Mouse (Mus musculus): Measurements from ENCODE around the gene Arl6ip5.
"Not testable (repeated sequence)": the region's sequence is repeated elsewhere in the genome, so short reads cannot be mapped to it uniquely, and the experiment has no call there.

The Arl6ip5 gene

DNA sequence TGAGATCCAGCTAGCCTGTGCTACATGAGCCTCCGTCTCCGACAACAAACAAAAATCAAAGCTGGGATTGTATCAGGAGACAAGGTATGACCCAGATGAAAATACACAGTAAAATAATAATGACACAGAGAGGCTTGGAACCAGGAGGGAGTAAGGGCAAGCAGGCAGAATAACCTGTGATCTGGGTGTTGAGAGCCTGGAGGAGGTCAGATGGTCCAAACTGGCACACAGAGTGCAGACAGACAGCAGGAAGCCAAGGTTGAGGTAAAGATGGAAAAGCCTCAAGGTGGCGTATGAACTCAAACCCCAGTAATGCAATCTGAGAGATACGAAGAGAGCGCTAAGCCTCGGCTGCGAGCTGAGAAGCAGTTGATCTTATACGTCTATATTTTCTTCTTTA lies 14.0 kb downstream of the Arl6ip5 start:
- no peak for DNase-seq

DNA sequence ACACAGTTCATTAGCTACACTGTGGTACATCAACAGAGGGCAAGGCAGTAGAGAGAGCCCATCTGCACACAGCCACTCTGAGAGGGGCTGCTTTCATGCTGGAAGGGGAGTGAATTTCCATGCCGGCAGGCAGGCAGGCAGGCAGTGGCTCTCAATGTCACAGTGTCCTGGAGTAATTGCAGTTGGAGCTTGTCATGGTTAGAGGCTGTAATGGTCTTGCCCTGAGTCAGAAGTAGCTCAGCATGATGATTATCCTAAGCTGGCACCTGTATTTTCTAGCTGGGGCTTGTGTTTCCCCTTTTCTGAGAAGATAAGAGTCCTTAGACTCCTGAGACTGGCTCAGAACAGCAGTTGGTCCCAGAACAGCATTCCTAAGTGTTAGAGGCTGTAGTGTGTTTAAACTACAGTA lies 15.6 kb downstream of the Arl6ip5 start:
- DNase-seq = no peak

DNA sequence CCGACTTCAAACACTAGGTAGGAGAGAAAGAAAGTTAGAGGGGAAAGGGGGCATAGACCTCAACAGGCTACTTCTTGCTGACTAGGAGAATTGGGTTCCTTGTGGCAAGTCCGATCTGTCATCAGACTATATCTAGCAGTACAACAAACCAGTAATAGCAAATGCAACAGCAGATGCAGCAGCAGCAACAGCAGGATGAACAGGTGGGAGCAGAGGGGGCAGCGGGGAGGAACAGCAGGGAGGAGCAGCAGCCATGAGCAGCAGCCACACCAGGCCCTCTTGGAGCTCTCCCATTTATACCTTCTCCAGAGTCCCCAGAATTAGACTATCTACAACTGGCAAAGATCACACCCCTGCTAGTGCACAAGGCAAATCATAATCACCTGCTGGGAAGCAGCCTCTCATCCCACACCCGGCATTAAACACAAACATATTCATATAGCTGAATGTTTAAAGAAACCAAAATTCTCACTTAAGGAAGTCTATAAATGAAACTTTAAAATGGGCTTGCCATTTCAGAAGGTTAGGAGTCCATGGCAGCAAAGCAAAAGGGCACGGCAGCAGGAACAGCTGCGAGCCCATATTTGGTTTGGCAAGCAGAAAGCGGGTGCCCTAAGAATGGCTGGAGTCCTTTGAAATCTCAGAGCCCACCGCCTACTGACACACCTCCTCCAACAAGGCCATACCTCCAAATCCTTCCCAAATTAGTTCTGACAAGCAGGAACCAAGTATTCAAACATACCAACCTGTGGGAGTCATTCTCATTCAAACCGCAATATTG lies 16.8 kb downstream of the Arl6ip5 start:
- DNase-seq = no peak

DNA sequence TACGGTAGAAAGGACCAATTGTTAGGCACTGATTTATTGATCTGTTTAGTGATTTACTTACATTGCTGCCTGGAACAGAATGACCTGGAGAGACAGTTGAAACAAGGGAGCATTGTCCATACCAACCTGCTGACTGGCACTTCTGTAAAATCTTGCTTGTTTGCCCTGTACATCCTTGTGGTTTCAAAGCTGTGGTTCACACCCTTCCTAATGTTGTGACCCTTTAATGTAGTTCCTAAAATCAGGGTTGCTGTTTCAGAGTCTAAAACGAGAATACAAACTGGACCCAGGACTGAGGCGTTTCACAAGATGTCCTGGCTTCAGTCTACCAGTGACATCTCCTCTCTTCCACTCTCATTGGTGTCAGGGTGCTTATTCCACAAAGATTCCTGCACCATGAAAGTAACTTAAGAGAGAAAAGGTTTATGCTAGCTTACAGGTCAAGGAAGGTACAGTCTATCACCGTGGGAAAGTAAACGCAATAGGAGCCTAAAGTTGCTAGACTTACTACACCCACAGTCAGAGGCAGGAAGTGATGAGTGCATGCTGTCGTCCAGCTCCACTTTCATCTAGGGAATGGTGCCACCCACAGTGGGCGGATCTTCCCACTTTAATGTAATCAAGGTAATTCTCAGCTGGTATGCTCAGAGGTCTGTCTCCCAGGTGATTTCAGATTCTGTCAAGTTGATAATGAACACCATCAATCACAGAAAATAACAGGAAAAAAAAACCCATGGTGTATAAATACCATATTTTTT lies 24.6 kb downstream of the Arl6ip5 start:
- no peak for DNase-seq

DNA sequence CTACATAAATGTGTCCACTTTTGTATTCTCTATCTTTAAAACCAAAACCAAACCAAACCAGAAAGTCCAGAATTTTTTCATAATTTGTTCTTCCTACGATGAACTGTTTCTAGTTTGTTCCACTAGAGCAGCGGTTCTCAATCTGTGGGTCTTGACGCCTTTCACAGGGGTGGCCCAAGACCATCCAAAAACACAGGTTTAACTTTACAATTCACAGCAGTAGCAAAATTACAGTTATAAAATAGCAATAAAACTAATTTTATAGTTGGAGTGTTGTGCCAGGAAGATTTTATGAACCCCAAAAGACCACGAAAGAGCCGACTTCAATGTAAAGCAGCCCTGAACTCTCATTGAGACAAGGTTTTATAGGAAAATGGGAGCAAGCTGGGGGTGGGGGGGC lies 25.6 kb downstream of the Arl6ip5 start:
- DNase-seq = no peak

DNA sequence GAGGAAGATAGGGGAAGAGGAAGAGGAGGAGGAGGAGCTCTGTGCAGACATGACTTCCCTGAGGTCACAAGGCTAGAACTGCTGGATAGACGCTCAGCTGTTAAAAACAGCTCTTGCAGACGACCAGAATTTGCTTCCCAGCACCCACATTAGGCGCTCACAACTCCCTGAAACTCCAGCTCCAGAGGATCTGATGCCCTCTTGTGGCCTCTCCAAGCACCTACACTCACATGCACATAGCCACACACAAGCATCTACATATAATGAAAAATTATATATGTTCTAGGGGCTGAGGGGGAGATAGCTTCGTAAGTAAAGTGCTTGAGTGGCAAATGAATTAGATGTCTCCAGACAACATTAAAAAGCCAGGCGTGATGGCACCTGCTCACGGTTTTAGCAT lies 28.9 kb downstream of the Arl6ip5 start:
- DNase-seq = no peak

DNA sequence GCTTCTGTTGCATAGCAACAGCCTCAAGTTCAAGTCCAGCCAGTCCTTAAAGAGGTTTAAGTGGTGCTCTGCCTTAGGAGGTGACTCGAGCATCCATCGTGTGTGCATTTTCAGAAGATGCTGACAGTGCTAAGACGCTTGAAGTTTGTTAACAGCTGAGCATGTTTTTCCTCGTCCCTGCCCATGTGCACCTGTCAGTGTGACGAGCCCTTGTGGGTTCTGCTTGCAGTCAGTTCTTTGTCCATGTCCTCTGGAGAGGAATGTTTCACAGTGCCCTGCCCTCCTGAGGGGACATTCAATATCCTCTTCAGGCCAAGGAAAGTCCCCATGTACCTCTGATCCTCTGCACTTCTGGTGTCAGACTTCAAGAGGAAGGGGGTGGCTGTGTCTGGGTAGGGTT lies 29.6 kb downstream of the Arl6ip5 start:
- no peak for DNase-seq

DNA sequence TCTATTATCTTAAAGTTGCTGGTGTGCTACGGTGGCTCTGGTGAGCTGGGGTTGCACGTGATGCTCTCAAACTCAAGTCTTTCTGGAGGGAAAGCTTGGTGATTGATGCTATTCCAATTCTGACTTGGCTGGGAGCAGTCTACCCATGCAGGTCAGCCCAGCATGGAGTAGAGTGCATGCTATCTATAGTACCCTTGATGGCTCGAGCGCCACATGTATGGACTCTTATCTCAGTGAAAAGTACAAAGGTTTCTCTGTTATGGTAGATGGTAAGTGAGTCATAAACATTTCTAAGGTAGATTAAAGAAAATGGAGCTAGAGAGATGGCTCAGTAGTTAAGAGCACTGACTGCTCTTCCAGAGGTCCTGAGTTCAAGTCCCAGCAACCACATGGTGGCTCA lies 32.0 kb downstream of the Arl6ip5 start:
- no peak for DNase-seq

DNA sequence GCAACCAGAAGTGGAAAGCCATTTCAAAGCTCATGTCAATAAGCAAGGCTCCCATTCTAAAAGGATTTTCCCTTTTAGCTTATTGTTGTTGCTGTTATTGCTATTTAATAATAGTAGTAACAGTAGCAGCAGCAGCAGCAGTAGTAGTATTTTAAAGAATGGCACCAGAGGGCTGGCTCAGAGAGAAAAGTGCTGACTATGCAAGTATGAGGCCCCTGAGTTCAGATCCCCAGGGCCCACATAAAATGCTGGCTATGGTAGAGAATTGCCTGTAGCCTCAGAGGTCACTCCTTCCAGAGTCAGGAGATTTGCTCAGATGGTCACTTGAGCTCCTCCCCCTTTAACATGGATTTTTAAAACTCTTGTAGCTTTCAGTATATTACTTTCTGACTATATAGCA lies 34.7 kb downstream of the Arl6ip5 start:
- no peak for DNase-seq

DNA sequence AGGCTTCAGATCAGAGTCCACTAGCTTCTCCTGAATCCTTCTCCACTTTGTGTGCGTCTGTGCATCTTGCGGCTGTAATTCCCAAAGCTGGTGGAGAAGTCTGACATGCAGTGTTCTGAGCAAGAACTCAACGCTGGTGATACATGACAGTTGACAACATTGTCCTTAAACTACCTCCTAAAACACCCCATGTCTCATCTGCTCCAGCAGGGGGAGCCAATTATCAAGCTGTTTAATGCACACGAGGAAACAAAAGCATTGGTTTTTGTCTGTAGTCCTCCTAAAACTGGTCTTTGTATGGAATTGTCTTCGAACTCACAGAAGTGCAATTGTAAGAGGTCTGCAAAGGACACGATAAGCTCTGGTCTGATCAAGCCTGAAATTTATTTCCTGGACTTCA lies 40.5 kb downstream of the Arl6ip5 start:
- DNase-seq = peak; percentile 77

DNA sequence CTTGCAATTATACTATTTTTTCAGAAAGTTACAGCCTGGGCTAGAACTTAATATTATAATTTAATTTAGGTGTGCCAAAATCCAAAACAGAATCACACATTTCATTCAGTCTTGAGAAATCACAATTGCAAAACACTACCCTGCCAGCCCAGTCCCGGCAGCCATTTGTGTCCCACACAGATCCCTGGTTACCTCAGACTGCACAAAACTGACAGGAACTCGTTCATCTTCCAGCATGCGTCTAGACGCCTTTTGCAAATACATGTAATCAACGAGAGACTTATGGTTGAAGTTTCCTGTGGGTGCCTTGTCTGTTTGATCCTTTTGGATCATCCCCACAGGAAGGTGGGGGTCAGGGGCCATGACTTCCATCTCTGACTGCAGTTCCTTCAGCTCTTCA lies 41.6 kb downstream of the Arl6ip5 start:
- DNase-seq = no peak

DNA sequence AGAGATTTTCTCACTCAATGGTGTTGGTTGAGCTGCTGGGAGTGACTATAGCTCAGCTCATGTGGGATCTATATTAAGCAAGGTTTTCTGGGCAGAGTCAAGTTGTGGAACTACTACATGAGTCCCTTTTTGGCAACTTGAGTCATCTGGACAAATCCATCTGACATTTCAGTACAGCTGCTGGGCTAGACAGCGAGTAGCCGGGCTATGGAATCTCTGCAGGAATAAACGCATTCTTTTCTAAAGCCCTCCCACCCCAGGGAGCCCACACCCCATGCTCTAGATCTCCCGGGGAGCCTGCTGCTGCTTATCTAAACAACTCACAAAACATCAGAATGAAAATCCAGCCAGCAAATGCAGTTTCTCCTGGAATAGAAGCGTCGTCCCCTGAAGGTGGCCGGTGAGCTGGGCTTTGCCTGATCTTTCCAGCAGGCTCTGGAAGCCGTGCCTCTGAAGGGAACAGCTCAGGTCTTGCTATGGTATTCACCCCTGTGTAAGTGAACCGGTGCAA lies 42.3 kb downstream of the Arl6ip5 start, which contains the start of gene Lmod3:
Gene Lmod3, minus strand, starts transcription at position 49 of the 511 bp plus-strand sequence.
- DNase-seq = peak; percentile 18

DNA sequence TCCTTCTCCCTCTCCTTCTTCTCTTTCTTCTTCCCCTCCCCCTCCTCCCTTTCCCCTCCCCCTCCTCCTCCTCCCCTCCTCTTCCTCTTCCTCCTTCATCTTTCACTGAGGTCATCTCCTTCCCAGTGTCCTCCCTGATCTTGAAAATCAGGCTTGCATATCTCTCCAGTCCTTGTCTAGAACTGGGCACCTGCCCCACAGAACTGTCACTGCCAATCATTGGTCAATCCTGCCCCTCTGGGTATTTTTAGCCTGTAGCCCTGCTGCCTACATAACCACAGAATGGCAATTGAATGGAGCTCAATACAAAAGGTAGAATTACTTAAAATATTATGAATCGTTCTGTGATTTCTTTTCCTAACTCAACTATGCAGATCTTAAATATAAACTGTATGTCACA lies 48.0 kb downstream of the Arl6ip5 start:
- DNase-seq = no peak

DNA sequence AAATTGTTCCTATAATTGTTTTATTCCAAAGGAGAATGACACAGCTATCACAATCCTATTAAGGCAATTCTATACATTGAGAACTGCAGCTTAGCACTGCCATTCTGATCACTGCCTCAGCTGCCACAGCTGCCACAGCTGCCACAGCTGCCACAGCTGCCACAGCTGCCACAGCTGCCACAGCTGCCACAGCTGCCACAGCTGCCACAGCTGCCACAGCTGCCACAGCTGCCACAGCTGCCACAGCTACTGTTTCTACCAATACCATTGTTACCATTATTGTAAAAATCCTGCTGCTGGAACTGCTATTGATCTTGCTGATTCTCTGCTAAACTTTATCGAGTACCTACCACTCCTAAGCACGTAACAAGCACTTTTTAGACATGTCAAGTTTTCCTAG lies 49.4 kb downstream of the Arl6ip5 start:
- not testable (repeated sequence) for DNase-seq

DNA sequence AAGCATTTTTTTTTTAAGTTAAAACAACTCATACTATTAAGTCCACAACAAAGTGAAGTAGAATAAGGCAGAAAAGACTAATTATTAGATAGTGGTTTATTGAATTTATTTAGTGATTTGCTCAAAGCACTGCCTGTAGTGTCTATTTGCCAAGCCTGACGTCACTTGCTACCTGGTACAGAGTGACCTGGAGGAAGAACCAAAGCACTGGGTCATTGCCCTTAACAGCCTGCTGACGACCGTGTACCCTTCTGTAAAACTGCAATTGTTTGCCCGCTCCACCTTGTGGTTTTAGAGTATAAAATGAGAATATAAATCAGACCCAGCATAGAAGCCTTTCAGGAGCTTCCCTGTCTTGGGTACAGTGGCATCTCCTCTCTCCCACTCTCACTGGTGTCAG lies 51.7 kb downstream of the Arl6ip5 start:
- no peak for DNase-seq

DNA sequence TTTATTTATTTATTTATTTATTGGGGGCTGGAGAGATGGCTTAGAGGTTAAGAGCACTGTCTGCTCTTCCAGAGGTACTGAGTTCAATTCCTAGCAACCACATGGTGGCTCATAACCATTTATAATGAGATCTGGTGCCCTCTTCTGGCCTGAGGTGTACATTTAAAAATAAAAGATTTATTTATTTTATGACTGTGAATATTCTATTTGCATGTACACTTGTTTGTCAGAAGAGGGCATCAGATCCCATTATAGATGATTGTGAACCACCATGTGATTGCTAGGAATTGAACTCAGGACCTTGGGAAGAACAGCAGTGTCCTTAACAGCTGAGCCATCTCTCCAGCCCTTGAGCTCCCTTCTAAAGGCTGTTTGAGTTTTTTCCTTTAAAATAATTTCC lies 53.3 kb downstream of the Arl6ip5 start:
- not testable (repeated sequence) for DNase-seq

DNA sequence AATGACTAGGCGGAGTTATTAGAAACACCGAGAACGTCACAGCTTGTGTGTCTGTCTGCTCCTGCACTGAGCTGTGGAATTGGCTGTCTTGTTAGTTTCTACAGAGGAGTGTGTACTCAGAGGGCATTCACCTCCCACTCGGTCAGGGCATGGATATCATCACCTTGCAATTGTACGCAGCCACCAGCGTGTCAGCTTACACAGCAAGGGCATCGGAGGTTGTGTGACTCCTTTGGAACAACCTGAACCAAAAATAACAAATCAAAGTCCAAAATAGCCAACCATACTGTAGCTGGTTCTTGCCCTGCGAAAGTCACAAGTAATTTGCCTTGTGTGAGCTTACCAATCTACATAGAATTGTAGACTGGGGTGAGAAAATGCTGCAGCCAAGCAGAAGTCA lies 54.8 kb downstream of the Arl6ip5 start:
- no peak for DNase-seq

DNA sequence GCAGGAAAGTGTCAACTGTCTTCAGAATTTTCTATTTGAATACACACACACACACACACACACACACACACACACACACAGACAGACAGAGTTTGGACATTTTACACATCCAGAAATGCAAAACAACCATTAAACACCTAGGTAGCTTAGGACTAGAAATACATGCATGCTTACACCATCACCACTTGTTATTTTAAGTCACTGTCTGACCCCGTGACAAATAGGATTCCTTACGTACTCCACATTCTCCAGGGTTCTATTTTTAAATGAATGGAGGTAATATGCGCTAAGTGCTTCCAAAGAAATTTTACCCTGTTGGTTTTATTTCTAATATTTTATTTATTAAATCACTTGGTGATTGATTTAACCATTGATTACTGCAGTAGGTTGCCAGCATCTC lies 55.2 kb downstream of the Arl6ip5 start:
- DNase-seq = no peak

DNA sequence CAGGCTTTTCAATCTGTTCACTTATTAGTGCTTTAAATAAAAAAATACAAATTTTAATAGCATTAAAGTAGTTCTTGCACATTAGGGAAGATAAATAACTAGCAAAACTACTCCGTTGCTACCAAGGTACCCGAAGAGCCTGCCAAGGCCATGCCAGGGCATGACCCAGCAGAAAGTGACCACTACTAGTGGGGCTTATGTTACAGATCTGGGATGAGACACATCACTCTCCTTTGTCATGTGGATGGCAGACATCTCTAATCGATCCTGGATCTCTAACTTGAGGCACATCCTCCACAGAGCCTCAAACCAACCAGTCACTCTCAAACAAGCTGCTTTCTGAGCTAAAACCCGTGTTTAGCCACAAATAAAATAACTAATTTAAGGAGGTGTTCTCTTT lies 56.2 kb downstream of the Arl6ip5 start:
- no peak for DNase-seq

DNA sequence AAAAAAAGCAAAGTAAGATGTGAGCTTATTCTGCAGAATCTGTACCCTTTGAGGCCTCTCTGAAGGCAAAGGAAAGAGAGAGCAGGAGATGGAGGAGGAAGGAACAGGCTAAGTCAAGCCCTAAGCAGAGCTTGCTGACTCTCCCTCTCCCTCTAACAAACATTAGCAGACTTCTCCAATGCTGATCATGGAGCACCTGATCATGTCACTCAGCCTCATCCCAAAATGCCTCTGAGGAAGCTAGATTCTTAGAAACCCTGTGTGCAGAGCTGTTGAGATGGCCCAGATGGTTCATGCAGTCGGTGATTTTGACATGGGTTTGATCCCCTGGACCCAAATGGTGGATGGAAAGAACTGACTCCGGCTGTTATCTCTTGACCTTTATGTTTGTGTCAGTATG lies 56.6 kb downstream of the Arl6ip5 start:
- no peak for DNase-seq

DNA sequence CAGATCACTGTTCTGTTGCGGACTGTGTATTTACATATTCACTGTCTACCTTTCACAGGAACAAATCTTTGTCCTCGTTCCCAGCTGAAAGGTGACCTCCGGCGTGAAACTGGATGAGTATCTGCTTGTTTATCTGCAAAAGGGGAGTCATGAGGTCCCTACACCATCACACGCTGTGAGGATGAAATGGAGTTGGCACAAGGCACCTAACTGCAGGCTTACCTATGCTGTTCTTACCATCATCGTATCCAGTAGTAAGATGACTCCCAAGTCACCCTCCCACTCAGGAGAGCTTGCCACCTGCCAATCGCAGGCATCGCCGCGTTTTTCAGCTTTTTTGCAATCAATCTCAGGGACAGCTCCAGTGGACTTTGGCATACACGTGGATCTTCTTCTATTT lies 59.1 kb downstream of the Arl6ip5 start:
- DNase-seq = no peak

DNA sequence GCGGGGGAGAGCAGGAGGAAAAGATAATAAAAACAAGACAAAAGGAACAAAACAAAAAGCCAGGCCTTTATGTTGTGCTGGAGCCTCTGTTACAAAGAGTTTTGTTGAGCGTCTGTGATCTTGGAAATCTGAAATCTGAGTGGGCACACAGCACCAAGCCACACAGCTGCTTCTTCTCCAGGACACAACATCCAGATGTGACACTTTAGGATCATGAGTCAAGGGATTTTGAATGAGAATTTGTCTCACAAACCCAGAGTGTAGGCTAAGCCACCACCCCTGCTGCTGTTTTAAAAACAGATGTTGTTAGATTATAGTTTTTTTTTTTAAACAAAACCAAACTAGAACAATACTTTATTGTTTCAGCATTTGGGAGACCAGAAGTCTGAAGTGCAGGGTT lies 61.9 kb downstream of the Arl6ip5 start:
- peak; percentile 63 for DNase-seq

DNA sequence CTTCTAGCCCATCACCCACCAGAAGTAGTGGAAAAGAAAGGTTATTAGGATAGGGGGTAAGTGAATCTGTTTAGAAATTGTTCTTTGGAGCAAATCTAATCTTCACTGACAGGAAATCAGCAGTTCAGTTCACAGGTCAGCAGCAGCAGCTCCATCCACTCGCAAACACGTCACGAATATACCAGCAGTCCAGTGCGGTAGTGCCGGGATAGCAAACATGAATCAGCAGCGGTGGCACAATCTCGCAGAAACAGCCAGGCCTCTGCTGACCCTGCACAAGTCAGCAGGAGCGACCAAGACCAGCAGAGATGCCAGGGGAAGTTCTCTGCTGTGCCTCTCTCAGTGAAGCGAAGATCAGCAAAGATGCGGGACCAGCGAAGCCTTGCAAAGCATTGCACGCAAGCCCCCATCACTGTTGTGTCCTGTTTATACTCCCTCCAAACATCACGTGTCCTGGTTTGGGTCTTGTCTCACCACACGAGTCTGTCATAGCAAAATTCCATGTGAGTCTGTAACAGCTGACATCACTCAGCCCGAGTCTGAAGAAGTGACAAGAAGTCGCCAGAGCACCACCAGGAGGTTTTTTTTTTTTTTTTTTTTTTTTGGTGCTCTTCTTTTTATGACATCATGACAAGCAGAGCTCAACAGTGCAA lies 62.7 kb downstream of the Arl6ip5 start:
- DNase-seq = peak; percentile 54

DNA sequence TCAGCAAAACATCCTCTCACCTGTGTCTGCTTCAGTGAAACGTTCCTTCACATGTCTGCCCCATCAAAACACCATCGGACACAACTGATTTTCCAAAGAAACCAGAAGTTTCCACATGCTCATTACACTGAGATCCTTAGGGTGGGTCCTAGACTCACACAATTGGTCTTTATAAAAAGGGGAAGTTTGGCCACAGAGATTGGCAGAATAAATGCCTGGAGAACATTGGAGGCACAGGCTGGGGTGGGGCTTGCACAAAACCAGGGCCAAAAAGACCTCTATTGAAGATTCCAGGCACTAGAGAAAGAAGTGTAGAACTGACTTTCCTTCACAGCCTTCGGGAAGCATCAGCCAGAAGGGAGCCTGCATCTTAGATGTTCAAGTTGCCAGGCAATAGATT lies 63.3 kb downstream of the Arl6ip5 start:
- no peak for DNase-seq
